9 mouse cellular contexts compared by ENCODE assay signal in the genomic region with DNA sequence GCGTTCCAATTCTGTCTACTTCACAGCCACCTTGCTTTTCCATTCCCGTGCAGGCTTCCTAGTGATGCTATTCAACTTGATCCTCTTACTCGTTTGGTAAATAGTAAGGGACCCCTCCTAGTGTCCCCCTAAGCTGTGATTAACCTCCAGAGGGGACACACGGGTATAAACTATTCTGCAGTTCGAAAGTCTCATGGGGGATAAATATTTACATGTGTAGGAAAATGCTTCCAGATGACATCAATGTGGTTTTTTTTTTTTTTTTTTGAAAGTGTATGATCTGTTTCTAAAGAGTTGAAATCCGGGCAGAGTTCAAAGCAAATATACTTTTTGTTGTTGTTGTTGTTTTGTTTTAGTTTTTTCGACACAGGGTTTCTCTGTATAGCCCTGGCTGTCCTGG. TPM values are rescaled to one million over a fixed set of nuclear protein-coding genes. Genes with fewer than 3 reads are reported as not detected.
DNase-seq lines count a peak whose midpoint lies in the region; ATAC-seq and TF ChIP-seq lines count a peak whose summit lies in the region.
"Had no signal": no experiment of that assay in that cellular context is flagged by ENCODE, and none has a peak within 500 bp of the region (broad histone marks: within the 10 kb centered on the region; RNA-seq: fewer than 3 reads in every experiment).

No protein-coding gene starts in this region.

- no peak for DNase-seq in heart, postnatal 0 days (ENCODE audit: low spot score)
- DNase-seq in heart, adult 11 months = no peak
- peak; percentile 43 for DNase-seq in naive thymus-derived CD4-positive, alpha-beta T cell, adult 2 months (ENCODE audit: low read depth)
- no peak for DNase-seq in right cerebral cortex, postnatal 14 days
- no peak for DNase-seq in thymus, postnatal 36 days
- DNase-seq in spleen, postnatal 14 days (ENCODE audit: low spot score in 2 of 2) = no peak

- H3K27me3 ChIP-seq in heart, postnatal 0 days (ENCODE audit: control insufficient read depth, insufficient read depth, low read length) = no peaks in the 10 kb centered on the region
- H3K27me3 ChIP-seq in embryonic facial prominence, embryonic 13.5 days = no peaks in the 10 kb centered on the region
- no peaks in the 10 kb centered on the region for H3K27me3 ChIP-seq in intestine, embryonic 16.5 days (replicated peaks; ENCODE audit: control insufficient read depth, insufficient read depth, low read length)
- H3K27me3 ChIP-seq: Patski had no signal

- TF ChIP-seq CTCF in heart, postnatal 0 days (IDR thresholded peaks at IDR 0.05; ENCODE audit: low read depth) = no peak

- no peak overlapping the region for H3K9ac ChIP-seq in heart, postnatal 0 days (replicated peaks; ENCODE audit: low read depth, low read length)
- no peak overlapping the region; the same call in 1 of the 2 replicates for H3K9ac ChIP-seq in embryonic facial prominence, embryonic 13.5 days
- H3K9ac ChIP-seq in intestine, embryonic 16.5 days (ENCODE audit: low read depth, low read length) = peak overlapping the region; percentile 70

- peak overlapping the region; percentile 71 for H3K4me2 ChIP-seq in heart, postnatal 0 days (ENCODE audit: low read depth, low read length)
- H3K4me2 ChIP-seq in embryonic facial prominence, embryonic 13.5 days = peak overlapping the region; percentile 67
- H3K4me2 ChIP-seq in intestine, embryonic 16.5 days (ENCODE audit: low read depth, low read length) = peak overlapping the region; percentile 74

- no peaks in the 10 kb centered on the region for H3K36me3 ChIP-seq in heart, postnatal 0 days (replicated peaks; ENCODE audit: control insufficient read depth, insufficient read depth, low read length)
- H3K36me3 ChIP-seq in embryonic facial prominence, embryonic 13.5 days = no peaks in the 10 kb centered on the region
- H3K36me3 ChIP-seq in intestine, embryonic 16.5 days (ENCODE audit: control insufficient read depth, insufficient read depth, low read length) = no peaks in the 10 kb centered on the region

- TF ChIP-seq EP300 in heart, postnatal 0 days (IDR thresholded peaks at IDR 0.05; ENCODE audit: low read depth) = no peak

- H3K4me1 ChIP-seq in heart, postnatal 0 days (ENCODE audit: control insufficient read depth, insufficient read depth) = peaks cover 17% of the 10 kb centered on the region
- peaks cover 50% of the 10 kb centered on the region for H3K4me1 ChIP-seq in embryonic facial prominence, embryonic 13.5 days
- peaks cover 28% of the 10 kb centered on the region for H3K4me1 ChIP-seq in intestine, embryonic 16.5 days (ENCODE audit: control insufficient read depth, insufficient read depth, low read length)

- 51% methylated on average over 7 of the region's 7 CpGs for WGBS in heart, postnatal 0 days
- WGBS in embryonic facial prominence, embryonic 13.5 days = 24% methylated on average over 7 of the region's 7 CpGs
- 53% methylated on average over 7 of the region's 7 CpGs for WGBS in intestine, embryonic 16.5 days

- peak overlapping the region; percentile 51 for H3K4me3 ChIP-seq in heart, postnatal 0 days (ENCODE audit: low read depth, low read length)
- peak overlapping the region; percentile 39; the same call in 1 of the 2 replicates for H3K4me3 ChIP-seq in embryonic facial prominence, embryonic 13.5 days
- H3K4me3 ChIP-seq in intestine, embryonic 16.5 days (ENCODE audit: low read length) = no peak overlapping the region

- H3K9me3 ChIP-seq in heart, postnatal 0 days (replicated peaks; ENCODE audit: control insufficient read depth, low read length) = no peaks in the 10 kb centered on the region
- no peaks in the 10 kb centered on the region for H3K9me3 ChIP-seq in embryonic facial prominence, embryonic 13.5 days
- no peaks in the 10 kb centered on the region for H3K9me3 ChIP-seq in intestine, embryonic 16.5 days (ENCODE audit: control insufficient read depth, low read length)

- no peak for ATAC-seq in heart, postnatal 0 days (ENCODE audit: insufficient read depth, low read depth)
- ATAC-seq in embryonic facial prominence, embryonic 13.5 days (ENCODE audit: insufficient number of reproducible peaks, insufficient read depth, low FRiP score, low TSS enrichment, low read depth) = no peak
- no peak for ATAC-seq in intestine, embryonic 16.5 days
- ATAC-seq: Patski had no signal

- peak overlapping the region; percentile 72 for H3K27ac ChIP-seq in heart, postnatal 0 days (ENCODE audit: low read depth)
- peak overlapping the region; percentile 91 for H3K27ac ChIP-seq in embryonic facial prominence, embryonic 13.5 days
- peak overlapping the region; percentile 80; the same call in 1 of the 2 replicates for H3K27ac ChIP-seq in intestine, embryonic 16.5 days (ENCODE audit: low read length)

RNA-seq across cellular contexts. Expression of a gene that starts 29.8 kb away (rescaled TPM):
- 27.9 and 32.3 TPM in 2 replicates for total RNA-seq in heart, postnatal 0 days (2014; rRNA removed; ENCODE audit: low replicate concordance)
- polyA plus RNA-seq in heart, postnatal 0 days (2015; fragmentation: Nextera tagmentation; extraction: Ambion mirVana) = 22.0 and 23.4 TPM in 2 replicates
- polyA plus RNA-seq in embryonic facial prominence, embryonic 13.5 days (2015; fragmentation: Nextera tagmentation; extraction: Ambion mirVana) = 17.7 and 20.8 TPM in 2 replicates
- polyA plus RNA-seq in intestine, embryonic 16.5 days (2015; fragmentation: Nextera tagmentation; extraction: Ambion mirVana) = 15.7 and 22.2 TPM in 2 replicates
